Mouse (Mus musculus): Measurements from ENCODE around the gene Gsdme.

The Gsdme gene

DNA sequence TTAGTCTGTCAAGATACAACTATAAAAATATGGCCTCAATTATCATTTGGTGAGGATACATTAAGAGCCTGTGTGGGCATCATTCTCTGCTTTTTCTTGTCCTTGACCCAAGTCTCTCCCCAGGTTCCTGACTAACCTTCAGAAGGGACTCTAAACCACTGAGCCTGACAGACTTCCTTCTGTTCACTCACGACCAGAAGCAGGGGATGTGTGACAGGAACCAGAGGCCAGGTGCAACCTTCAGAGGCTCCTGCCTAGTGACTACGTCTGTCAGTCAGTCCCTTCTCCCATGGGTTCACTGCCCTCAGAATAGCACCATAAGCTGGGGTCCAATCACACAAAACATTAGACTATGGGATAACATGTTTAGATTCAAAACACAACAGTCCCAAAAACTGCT is 16.3 kb downstream of the Gsdme start:
- in situ Hi-C loops (cut with MboI): no loop called here

- in situ Hi-C loops (cut with MboI): no loop called here
Measured at GRCm38 (mm10) chr6:50244967-50245366, 18.7 kb downstream of the Gsdme start.

DNA sequence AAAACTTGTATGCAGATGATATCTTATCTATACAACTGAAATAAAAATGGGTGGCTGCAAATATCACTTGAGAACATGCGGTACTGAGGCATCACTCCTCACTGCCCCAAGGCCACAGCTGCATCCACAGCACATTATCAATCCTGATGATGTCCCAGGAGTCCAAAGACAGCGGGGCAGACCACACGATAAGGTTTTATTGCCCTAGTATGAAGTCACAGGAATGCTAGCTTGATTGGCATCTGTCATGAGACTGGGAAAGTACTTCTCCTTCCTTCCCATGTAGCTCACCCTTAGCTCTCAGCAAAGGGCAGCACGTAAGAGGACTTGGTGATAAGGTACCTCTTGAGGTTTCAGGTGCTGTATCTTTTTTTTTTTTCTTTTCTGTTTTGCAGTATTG is 19.5 kb downstream of the Gsdme start:
- in situ Hi-C loops (cut with MboI): no loop called here

DNA sequence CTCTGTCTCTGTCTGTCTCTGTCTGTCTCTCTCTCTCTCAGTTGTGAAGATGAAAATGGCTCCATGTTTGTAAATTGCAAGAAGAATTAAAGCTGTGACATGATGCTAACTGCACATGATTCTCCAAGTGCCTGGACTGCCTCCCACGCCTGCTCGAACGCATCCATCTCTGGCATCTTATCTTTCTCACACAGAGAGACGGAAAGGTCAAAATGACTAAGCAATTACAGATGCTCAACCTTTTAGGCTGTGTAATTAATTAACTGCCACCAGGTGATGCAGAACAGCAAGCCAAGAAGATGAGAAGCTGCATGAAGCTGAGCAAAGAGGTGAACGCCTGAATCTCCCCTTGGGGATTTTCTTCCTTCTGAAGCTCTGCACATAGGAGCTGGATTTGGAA is 23.2 kb downstream of the Gsdme start:
- in situ Hi-C loops (cut with MboI): no loop called here

DNA sequence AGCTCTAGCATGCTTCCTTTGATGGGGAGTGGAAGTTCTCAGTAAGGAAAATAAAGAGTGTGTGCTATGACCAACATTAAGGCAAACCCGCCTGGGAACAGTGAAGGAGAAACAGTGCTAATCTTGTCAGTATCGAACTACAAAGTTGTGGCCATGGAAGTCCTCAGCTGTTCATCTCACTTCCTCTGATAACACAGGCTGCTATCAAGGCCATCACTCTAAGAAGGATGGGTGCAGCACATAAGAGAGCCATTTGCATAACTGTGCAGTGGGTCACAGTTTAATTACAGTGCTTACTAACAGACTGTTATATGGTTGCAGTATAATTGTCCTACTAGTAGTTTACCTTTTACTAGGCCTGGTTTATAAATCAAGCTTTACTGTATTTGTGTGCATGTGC is 23.8 kb downstream of the Gsdme start:
- in situ Hi-C loops (cut with MboI): no loop called here

GRCm38 (mm10) chr6:50237963-50238362 is 25.7 kb downstream of the Gsdme start:
- in situ Hi-C loops (cut with MboI): no loop called here

GRCm38 (mm10) chr6:50232984-50233383 is 30.7 kb downstream of the Gsdme start:
- in situ Hi-C loops (cut with MboI): no loop called here

GRCm38 (mm10) chr6:50231288-50231687 is 32.4 kb downstream of the Gsdme start:
- in situ Hi-C loops (cut with MboI): no loop called here

GRCm38 (mm10) chr6:50228180-50228579 is 35.5 kb downstream of the Gsdme start:
- in situ Hi-C loops (cut with MboI): no loop called here

- in situ Hi-C loops (cut with MboI): no loop called here
Measured at GRCm38 (mm10) chr6:50225232-50225631, 38.4 kb downstream of the Gsdme start.

GRCm38 (mm10) chr6:50223606-50224005 is 40.1 kb downstream of the Gsdme start:
- in situ Hi-C loops (cut with MboI): no loop called here

- in situ Hi-C loops (cut with MboI): no loop called here
Measured at GRCm38 (mm10) chr6:50222986-50223385, 40.7 kb downstream of the Gsdme start.

GRCm38 (mm10) chr6:50222351-50222750 is 41.3 kb downstream of the Gsdme start:
- in situ Hi-C loops (cut with MboI): no loop called here

GRCm38 (mm10) chr6:50220863-50221262 is 42.8 kb downstream of the Gsdme start:
- in situ Hi-C loops (cut with MboI): no loop called here

GRCm38 (mm10) chr6:50219066-50219465 is 44.6 kb downstream of the Gsdme start:
- in situ Hi-C loops (cut with MboI): no loop called here

- in situ Hi-C loops (cut with MboI): no loop called here
Measured at GRCm38 (mm10) chr6:50218628-50219027, 45.0 kb downstream of the Gsdme start.

GRCm38 (mm10) chr6:50215986-50216385 is 47.7 kb downstream of the Gsdme start:
- in situ Hi-C loops (cut with MboI): no loop called here

GRCm38 (mm10) chr6:50215373-50215745 is 48.3 kb downstream of the Gsdme start:
- in situ Hi-C loops (cut with MboI): no loop called here

- in situ Hi-C loops (cut with MboI): no loop called here
Measured at GRCm38 (mm10) chr6:50214711-50215372, 48.8 kb downstream of the Gsdme start.

DNA sequence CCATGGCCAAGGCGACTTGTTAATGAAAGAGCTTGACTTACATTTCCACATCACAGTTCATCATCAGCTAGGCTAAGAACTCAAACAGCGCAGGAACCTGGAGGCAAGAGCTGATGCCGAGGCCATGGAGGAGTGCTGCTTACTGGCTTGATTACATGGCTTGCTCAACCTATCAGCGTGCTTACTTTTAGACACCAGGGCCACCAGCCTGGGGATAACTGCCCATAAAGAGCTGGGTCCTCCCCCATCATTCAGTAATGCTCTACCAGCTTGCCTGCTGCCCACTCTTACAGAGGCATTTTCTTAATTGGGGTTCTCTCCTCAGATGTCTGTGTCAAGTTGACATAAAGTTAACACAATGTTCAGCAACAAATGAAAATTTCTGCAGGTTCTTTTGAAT is 58.6 kb downstream of the Gsdme start:
- in situ Hi-C loops (cut with MboI): no loop called here

DNA sequence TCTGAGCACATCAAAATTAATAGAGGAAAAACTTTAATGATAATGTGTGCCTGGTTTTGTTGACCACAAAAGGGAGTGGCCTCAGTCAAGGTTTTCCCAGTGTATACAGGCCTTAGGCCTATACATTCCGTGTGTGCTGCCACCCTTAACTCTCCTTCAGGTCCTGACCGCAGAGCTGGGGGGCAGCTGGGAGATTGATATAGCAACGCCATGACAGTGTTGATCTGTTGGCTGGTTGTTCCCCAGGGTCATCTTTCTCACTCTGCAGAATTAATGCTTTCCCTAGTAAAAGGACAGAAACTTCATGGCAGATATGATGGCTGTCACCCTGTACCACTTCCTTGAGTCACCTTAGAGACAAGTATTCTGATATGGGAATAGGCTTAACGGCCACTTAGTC is 59.3 kb downstream of the Gsdme start:
- in situ Hi-C loops (cut with MboI): no loop called here

DNA sequence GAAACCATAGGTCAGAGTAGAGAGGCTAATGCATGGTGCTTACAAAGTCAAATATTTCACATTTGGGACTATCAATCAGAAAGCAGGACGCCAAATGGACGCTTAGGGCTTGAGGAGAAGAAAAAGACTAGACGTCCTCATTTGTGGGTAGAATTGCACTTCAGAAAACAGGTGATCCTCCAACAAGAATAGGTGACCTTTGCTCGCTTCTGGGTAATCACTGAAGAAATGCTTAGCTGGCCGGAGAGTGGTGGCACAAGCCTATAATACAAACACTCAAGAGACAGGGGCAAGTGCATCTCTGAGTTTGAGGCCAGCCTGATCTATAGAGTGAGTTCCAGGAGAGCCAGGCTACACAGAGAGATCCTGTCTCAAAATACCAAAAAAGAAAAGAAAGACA is 69.8 kb downstream of the Gsdme start:
- in situ Hi-C loops (cut with MboI): no loop called here

GRCm38 (mm10) chr6:50192822-50193221 is 70.8 kb downstream of the Gsdme start:
- in situ Hi-C loops (cut with MboI): no loop called here

DNA sequence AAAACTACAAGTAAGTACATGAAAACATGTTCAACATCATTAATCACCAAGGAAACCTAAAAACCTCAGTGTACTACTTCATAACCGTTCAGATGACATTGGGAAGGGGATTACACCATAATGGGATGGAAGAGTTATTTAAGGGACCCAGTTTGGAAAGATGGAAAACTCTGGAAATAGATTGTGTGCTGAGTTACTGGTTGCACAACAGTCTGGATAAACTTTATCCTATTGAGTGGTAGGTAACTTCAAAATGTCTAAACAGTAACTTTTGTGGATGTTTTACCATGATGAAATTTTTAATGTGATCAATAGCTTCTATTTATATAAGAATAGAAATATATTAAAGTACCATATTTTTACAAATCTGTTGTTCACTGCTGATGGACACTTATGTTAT is 71.5 kb downstream of the Gsdme start:
- in situ Hi-C loops (cut with MboI): no loop called here

Measured in mature B cell (primary cell).